Mouse (Mus musculus): Measurements from ENCODE around the gene Cand1. TPM values are rescaled to one million over a fixed set of nuclear protein-coding genes. Genes with fewer than 3 reads are reported as not detected.

The Cand1 gene
- 30.8 TPM for polyA plus RNA-seq (2012; fragmentation: generic; extraction: Trizol)

- Histone ChIP-seq H3ac (ENCODE audit: control insufficient read depth, insufficient read length) (peak within 1 kb of the TSS; percentile 95), H3K27me3 (ENCODE audit: control insufficient read depth, insufficient read depth, insufficient read length) (no peaks in the 10 kb centered on the region), H3K36me3 (ENCODE audit: control insufficient read depth, insufficient read depth) (no peaks in the 10 kb centered on the region), H3K4me3 (peak within 1 kb of the TSS; percentile 66), H3K4me2 (ENCODE audit: low read depth) (peak within 1 kb of the TSS; percentile 100), H3K79me2 (ENCODE audit: control insufficient read depth, insufficient read depth) (peaks cover 44% of the 10 kb centered on the region)
- TF ChIP-seq MYOG (IDR thresholded peaks at IDR 0.05; ENCODE audit: control insufficient read depth in 1 of 3, insufficient read depth in 1 of 3, insufficient read length in 2 of 3, low read depth in 2 of 3) (no peak), SRF (IDR thresholded peaks at IDR 0.05; ENCODE audit: control insufficient read depth, insufficient read length, low read depth) (peak; percentile 64), USF1 (IDR thresholded peaks at IDR 0.05; ENCODE audit: low read depth) (peak; percentile 73), CEBPB (IDR thresholded peaks at IDR 0.05; ENCODE audit: insufficient read depth, poor library complexity, severe bottlenecking) (no peak), POLR2A (IDR thresholded peaks at IDR 0.05; ENCODE audit: insufficient read length, low read depth) (peak; percentile 92), MAX (IDR thresholded peaks at IDR 0.05; ENCODE audit: low read depth) (peak; percentile 81), TCF3 (IDR thresholded peaks at IDR 0.05; ENCODE audit: insufficient read length, low read depth) (no peak), TCF12 (IDR thresholded peaks at IDR 0.05; ENCODE audit: insufficient read depth, poor library complexity, severe bottlenecking) (no peak), E2F4 (IDR thresholded peaks at IDR 0.05; ENCODE audit: insufficient read depth) (peak; percentile 57), MYOD1 (IDR thresholded peaks at IDR 0.05; ENCODE audit: control insufficient read depth in 1 of 3, insufficient read length in 2 of 3, low read depth in 2 of 3) (peak in 1 of 3 experiments; percentile 41), REST (IDR thresholded peaks at IDR 0.05; ENCODE audit: insufficient read depth, insufficient read length) (no peak), POLR2AphosphoS2 (IDR thresholded peaks at IDR 0.05; ENCODE audit: insufficient read length, low read depth) (peak; percentile 92)
Observed at GRCm38 (mm10) chr10:119239969-119240721, at the start of gene Cand1. Gene Cand1 (minus strand): TSS chr10:119240055.

GRCm38 (mm10) chr10:119278871-119279270 is 39.0 kb upstream of the Cand1 start:
- H3K27me3 ChIP-seq (ENCODE audit: control insufficient read depth, insufficient read depth, insufficient read length), result peaks cover 15% of the 10 kb centered on the region

GRCm38 (mm10) chr10:119274333-119274732 is 34.5 kb upstream of the Cand1 start:
- H3K27me3 ChIP-seq (ENCODE audit: control insufficient read depth, insufficient read depth, insufficient read length), result peaks cover 8% of the 10 kb centered on the region
- H3K36me3 ChIP-seq (ENCODE audit: control insufficient read depth, insufficient read depth), result no peaks in the 10 kb centered on the region
- TF ChIP-seq USF1 (IDR thresholded peaks at IDR 0.05; ENCODE audit: low read depth) (no peak), MYOD1 (IDR thresholded peaks at IDR 0.05; ENCODE audit: control insufficient read depth in 1 of 3, insufficient read length in 2 of 3, low read depth in 2 of 3) (peak in 2 of 3 experiments; percentile 82 to 85), MYOG (IDR thresholded peaks at IDR 0.05; ENCODE audit: control insufficient read depth in 1 of 3, insufficient read depth in 1 of 3, insufficient read length in 2 of 3, low read depth in 2 of 3) (peak in 2 of 3 experiments; percentile 37 to 78), POLR2AphosphoS2 (IDR thresholded peaks at IDR 0.05; ENCODE audit: insufficient read length, low read depth) (no peak), TCF3 (IDR thresholded peaks at IDR 0.05; ENCODE audit: insufficient read length, low read depth) (peak; percentile 64), TCF12 (IDR thresholded peaks at IDR 0.05; ENCODE audit: insufficient read depth, poor library complexity, severe bottlenecking) (peak; percentile 73), SRF (IDR thresholded peaks at IDR 0.05; ENCODE audit: control insufficient read depth, insufficient read length, low read depth) (peak; percentile 67)
- no peaks in the 10 kb centered on the region for H3K79me2 ChIP-seq (ENCODE audit: control insufficient read depth, insufficient read depth)
- no peak overlapping the region for H3K4me2 ChIP-seq (ENCODE audit: low read depth)
- H3ac ChIP-seq (ENCODE audit: control insufficient read depth, insufficient read length), result no peak overlapping the region
- H3K4me3 ChIP-seq, result no peak overlapping the region

More at GRCm38 (mm10) chr10:119278871-119279270, 39.0 kb upstream of the Cand1 start:
- H3K4me3 ChIP-seq, result no peak overlapping the region
- H3K4me2 ChIP-seq (ENCODE audit: low read depth), result no peak overlapping the region
- H3K79me2 ChIP-seq (ENCODE audit: control insufficient read depth, insufficient read depth), result no peaks in the 10 kb centered on the region
- TF ChIP-seq SRF (IDR thresholded peaks at IDR 0.05; ENCODE audit: control insufficient read depth, insufficient read length, low read depth) (no peak), POLR2AphosphoS2 (IDR thresholded peaks at IDR 0.05; ENCODE audit: insufficient read length, low read depth) (no peak), USF1 (IDR thresholded peaks at IDR 0.05; ENCODE audit: low read depth) (no peak), MYOG (IDR thresholded peaks at IDR 0.05; ENCODE audit: control insufficient read depth in 1 of 3, insufficient read depth in 1 of 3, insufficient read length in 2 of 3, low read depth in 2 of 3) (no peak), REST (IDR thresholded peaks at IDR 0.05; ENCODE audit: insufficient read depth, insufficient read length) (no peak), MYOD1 (IDR thresholded peaks at IDR 0.05; ENCODE audit: control insufficient read depth in 1 of 3, insufficient read length in 2 of 3, low read depth in 2 of 3) (no peak), E2F4 (IDR thresholded peaks at IDR 0.05; ENCODE audit: insufficient read depth) (no peak), CEBPB (IDR thresholded peaks at IDR 0.05; ENCODE audit: insufficient read depth, poor library complexity, severe bottlenecking) (no peak), MAX (IDR thresholded peaks at IDR 0.05; ENCODE audit: low read depth) (no peak), POLR2A (IDR thresholded peaks at IDR 0.05; ENCODE audit: insufficient read length, low read depth) (no peak), TCF12 (IDR thresholded peaks at IDR 0.05; ENCODE audit: insufficient read depth, poor library complexity, severe bottlenecking) (no peak), TCF3 (IDR thresholded peaks at IDR 0.05; ENCODE audit: insufficient read length, low read depth) (no peak)
- H3K36me3 ChIP-seq (ENCODE audit: control insufficient read depth, insufficient read depth), result no peaks in the 10 kb centered on the region
- H3ac ChIP-seq (ENCODE audit: control insufficient read depth, insufficient read length), result no peak overlapping the region

GRCm38 (mm10) chr10:119272536-119272935 is 32.7 kb upstream of the Cand1 start:
- no peaks in the 10 kb centered on the region for H3K79me2 ChIP-seq (ENCODE audit: control insufficient read depth, insufficient read depth)
- H3ac ChIP-seq (ENCODE audit: control insufficient read depth, insufficient read length), result no peak overlapping the region
- no peak overlapping the region for H3K4me3 ChIP-seq
- H3K27me3 ChIP-seq (ENCODE audit: control insufficient read depth, insufficient read depth, insufficient read length), result no peaks in the 10 kb centered on the region
- no peaks in the 10 kb centered on the region for H3K36me3 ChIP-seq (ENCODE audit: control insufficient read depth, insufficient read depth)
- no peak overlapping the region for H3K4me2 ChIP-seq (ENCODE audit: low read depth)
- TF ChIP-seq MAX (IDR thresholded peaks at IDR 0.05; ENCODE audit: low read depth) (no peak), MYOD1 (IDR thresholded peaks at IDR 0.05; ENCODE audit: control insufficient read depth in 1 of 3, insufficient read length in 2 of 3, low read depth in 2 of 3) (no peak), MYOG (IDR thresholded peaks at IDR 0.05; ENCODE audit: control insufficient read depth in 1 of 3, insufficient read depth in 1 of 3, insufficient read length in 2 of 3, low read depth in 2 of 3) (no peak), POLR2A (IDR thresholded peaks at IDR 0.05; ENCODE audit: insufficient read length, low read depth) (no peak), SRF (IDR thresholded peaks at IDR 0.05; ENCODE audit: control insufficient read depth, insufficient read length, low read depth) (no peak), TCF3 (IDR thresholded peaks at IDR 0.05; ENCODE audit: insufficient read length, low read depth) (no peak), USF1 (IDR thresholded peaks at IDR 0.05; ENCODE audit: low read depth) (no peak), E2F4 (IDR thresholded peaks at IDR 0.05; ENCODE audit: insufficient read depth) (no peak), POLR2AphosphoS2 (IDR thresholded peaks at IDR 0.05; ENCODE audit: insufficient read length, low read depth) (no peak), CEBPB (IDR thresholded peaks at IDR 0.05; ENCODE audit: insufficient read depth, poor library complexity, severe bottlenecking) (no peak), TCF12 (IDR thresholded peaks at IDR 0.05; ENCODE audit: insufficient read depth, poor library complexity, severe bottlenecking) (no peak), REST (IDR thresholded peaks at IDR 0.05; ENCODE audit: insufficient read depth, insufficient read length) (no peak)

Measured in myocyte (in vitro differentiated cells).